Mouse (Mus musculus) adrenal gland, adult 18-20 months (tissue): ENCODE results near the gene Larp1b. TPM values are rescaled to one million over a fixed set of nuclear protein-coding genes. Genes with fewer than 3 reads are reported as not detected.

Experiments used
- DNase-seq, 2 experiments: peaks; one replicate each; pipeline ENCODE4 v3.0.0; 2021 to 2022; ENCODE audit warnings: low spot score in 2 of 2
- total RNA-seq, 2 experiments: library from RNA; stranded (reverse); gene quantifications; 1 replicate in 1 of 2; 2 replicates in 1 of 2; pipeline ENCODE4 v1.2.3; 2021

The Larp1b gene
- total RNA-seq, 2 experiments from 2014 or later, result 31.1 to 35.6 TPM

DNA sequence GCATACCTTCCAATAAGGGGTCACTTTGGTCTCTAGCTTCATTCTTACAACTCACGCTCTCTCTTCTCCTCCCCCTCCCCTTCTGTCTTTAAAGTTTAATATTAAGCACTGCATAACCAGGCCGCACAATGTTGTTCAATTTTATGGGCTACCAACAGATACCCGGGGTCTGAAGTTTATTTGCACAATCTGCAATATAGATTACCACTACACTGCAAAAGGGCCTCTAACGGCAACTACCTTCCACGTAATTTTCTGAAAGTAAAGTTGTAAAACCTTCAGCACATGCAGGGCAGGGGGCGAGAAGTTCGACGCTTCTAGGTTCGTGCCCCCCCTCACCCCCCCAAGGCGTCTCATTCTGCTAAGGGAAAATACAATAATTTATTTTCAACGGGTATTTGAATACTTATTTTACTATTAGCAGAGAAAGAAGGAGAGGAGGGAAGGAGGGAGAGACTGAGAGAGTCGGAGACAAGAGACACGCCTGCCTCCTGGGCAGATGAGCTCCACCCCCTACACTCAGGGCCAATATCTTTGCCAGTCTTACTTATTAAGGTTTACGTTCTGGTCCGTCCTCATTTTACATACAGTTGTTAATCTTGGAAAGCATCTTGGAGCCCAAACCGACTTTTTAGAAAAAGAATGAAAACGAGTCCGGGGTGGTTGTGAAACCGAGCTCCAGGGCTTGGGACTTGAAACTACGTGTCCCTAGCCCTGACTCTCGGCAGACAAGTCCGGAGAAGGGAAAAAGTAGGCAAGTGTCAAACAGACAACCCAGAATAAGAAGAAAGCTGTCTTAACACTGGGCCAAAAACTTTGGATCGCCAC lies 132.1 kb downstream of the Larp1b start:
- DNase-seq, result peak in 1 of 2 experiments; percentile 27

- no peak for DNase-seq
These were observed 132.9 kb downstream of the Larp1b start for GRCm38 (mm10) chr3:41082520-41082884.

GRCm38 (mm10) chr3:41082885-41083789 lies 133.5 kb downstream of the Larp1b start, which contains the start of gene Pgrmc2:
Pgrmc2 (minus strand) TSS chr3:41083046.
- DNase-seq, result peak; percentile 97 to 98

DNA sequence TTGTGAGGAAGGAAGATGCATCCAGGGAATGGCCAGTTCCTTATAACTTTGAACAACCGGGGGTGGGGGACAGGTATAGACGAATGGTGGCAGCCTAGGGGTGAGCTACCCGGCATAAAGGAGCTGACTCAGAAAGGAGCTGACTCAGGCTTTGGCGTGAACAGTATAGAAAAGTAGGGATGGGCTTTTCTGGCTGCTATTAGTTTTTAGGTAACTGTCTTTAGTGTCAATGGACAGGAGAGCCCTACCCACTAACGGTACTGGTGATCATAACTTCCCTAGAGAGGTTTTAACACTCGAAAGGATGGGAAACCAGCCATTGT lies 134.1 kb downstream of the Larp1b start:
- no peak for DNase-seq

DNA sequence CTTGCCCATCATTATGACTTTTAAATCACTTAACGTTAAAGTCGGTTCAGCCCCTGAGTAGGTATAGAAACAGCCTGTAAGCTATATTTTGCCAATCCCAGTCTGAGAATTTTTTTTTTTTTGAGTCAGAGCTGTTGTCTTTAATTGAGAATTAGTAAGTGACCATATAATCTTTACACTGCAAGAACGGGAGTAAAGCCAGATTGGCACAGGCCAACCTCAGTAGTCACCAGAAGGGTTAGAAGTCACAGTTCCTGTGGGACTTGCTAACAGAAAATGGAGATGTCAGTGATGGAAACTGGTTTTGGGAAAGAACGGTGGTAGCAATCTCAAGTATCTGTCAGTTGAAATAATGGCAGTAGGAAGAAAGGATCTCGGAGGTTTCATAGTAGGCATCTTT lies 134.8 kb downstream of the Larp1b start:
- no peak for DNase-seq

GRCm38 (mm10) chr3:41087071-41087470 lies 137.4 kb downstream of the Larp1b start:
- DNase-seq, result no peak

Other genes starting within 250 kb of the Larp1b start
- gene Slc25a31, start 241.0 kb upstream of the Larp1b start, total RNA-seq, result not detected
- gene Hspa4l, start 205.3 kb upstream of the Larp1b start, total RNA-seq, result 100 to 1,000 TPM; 102 to 160 TPM
- 1 to 10 TPM; 4.8 to 6.0 TPM for gene Plk4, start 149.8 kb upstream of the Larp1b start, total RNA-seq
- gene Mfsd8, start 102.9 kb upstream of the Larp1b start, total RNA-seq, result 10 to 100 TPM; 22.3 to 24.6 TPM
- 1 to 10 TPM; 3.0 to 6.1 TPM for gene Abhd18, start 102.9 kb upstream of the Larp1b start, total RNA-seq
- gene 1700034I23Rik, start 47.3 kb upstream of the Larp1b start, total RNA-seq, result under 1 TPM in 1 of 2 experiments, not detected in 1; 0.16 TPM
- 10 to 100 TPM; 63.1 to 63.3 TPM for gene Pgrmc2, start 133.2 kb downstream of the Larp1b start, total RNA-seq